In genomic region chr3:52035404-52035803, GRCm38 (mm10) we compare ENCODE assay signal across 11 mouse cellular contexts.
DNase-seq lines count a peak whose midpoint lies in the region; ATAC-seq lines count a peak whose summit lies in the region.
"Had no signal": no experiment of that assay in that cellular context is flagged by ENCODE, and none has a peak within 500 bp of the region (broad histone marks: within the 10 kb centered on the region; RNA-seq: fewer than 3 reads in every experiment).

No protein-coding gene starts in this region.

- H3K27me3 ChIP-seq in heart, embryonic 13.5 days (replicated peaks), result no peaks in the 10 kb centered on the region

- no peak overlapping the region for H3K27ac ChIP-seq in heart, embryonic 13.5 days (replicated peaks)
- H3K27ac ChIP-seq: heart, adult 2 months had no signal

- DNase-seq in heart, postnatal 10 days, result no peak
- peak; percentile 51 for DNase-seq in ovary, adult 18-20 months (ENCODE audit: low spot score)
- no peak for DNase-seq in ovary, postnatal 10 days (ENCODE audit: low spot score)
- DNase-seq in kidney, postnatal 4 days, result peak; percentile 69 to 76
- peak; percentile 14 to 31 for DNase-seq in thymus, postnatal 36 days
- no peak for DNase-seq in cerebellum, postnatal 36 days
- no peak for DNase-seq in frontal cortex, postnatal 10 days (ENCODE audit: low spot score in 2 of 2)
- DNase-seq: spleen, adult 18-20 months had no signal

- no peak overlapping the region for H3K4me2 ChIP-seq in heart, embryonic 13.5 days

- H3K4me1 ChIP-seq in heart, embryonic 13.5 days, result peaks cover 33% of the 10 kb centered on the region

- intact Hi-C loops in heart, postnatal 10 days (cut with DNase I), result no loop called here

- H3K9me3 ChIP-seq in heart, embryonic 13.5 days, result no peaks in the 10 kb centered on the region

- H3K36me3 ChIP-seq in heart, embryonic 13.5 days, result no peaks in the 10 kb centered on the region

- no peak overlapping the region for H3K4me3 ChIP-seq in heart, embryonic 13.5 days
- H3K4me3 ChIP-seq: heart, adult 2 months; myocyte had no signal

- no peak for ATAC-seq in heart, embryonic 13.5 days (ENCODE audit: extremely low read depth, insufficient number of reproducible peaks, low FRiP score, low TSS enrichment)

- peak overlapping the region; percentile 56 for H3K9ac ChIP-seq in heart, embryonic 13.5 days

- 48% methylated on average over 8 of the region's 8 CpGs for WGBS in heart, embryonic 13.5 days

Comparison
In these comparisons a context has a peak if more than half of its experiments do, and no peak if none do; other contexts are left out.
1. DNase-seq: peak in ovary, adult 18-20 months (single experiment), kidney, postnatal 4 days (2 of 2) and thymus, postnatal 36 days (2 of 2); none in heart, postnatal 10 days (0 of 2), ovary, postnatal 10 days (single experiment), cerebellum, postnatal 36 days (0 of 2) and frontal cortex, postnatal 10 days (0 of 2).